Mouse (Mus musculus) kidney, postnatal 0 days (tissue): ENCODE measurements around the gene Fancc. TPM values are rescaled to one million over a fixed set of nuclear protein-coding genes. Genes with fewer than 3 reads are reported as not detected.

Experiments used
- ATAC-seq: fragments of 200-750 bp; cut with Nextera tagmentation; replicated peaks from 2 replicates; pipeline ENCODE4 v1.8.0; 2017; ENCODE audit warnings: low read depth, moderate number of reproducible peaks, moderate TSS enrichment, moderate library complexity; ENCODE audit not compliant: low FRiP score
- DNase-seq: peaks from one replicate; pipeline ENCODE4 v3.0.0-alpha.2; 2016; ENCODE audit warnings: low spot score
- H3K27ac ChIP-seq: fragments of 300-500 bp; sonication (generic); 2 replicates; pipeline ENCODE4 v1.5.1; 2014; ENCODE audit warnings: mild to moderate bottlenecking
- H3K27me3 ChIP-seq: fragments of 300-500 bp; sonication (generic); 2 replicates; pipeline ENCODE4 v1.6.1; 2014; ENCODE audit warnings: low read length, mixed read lengths; ENCODE audit not compliant: insufficient read depth
- H3K36me3 ChIP-seq: fragments of 300-500 bp; sonication (generic); 2 replicates; pipeline ENCODE4 v1.6.1; 2014; ENCODE audit warnings: low read length, mixed read lengths; ENCODE audit not compliant: insufficient read depth
- H3K4me1 ChIP-seq: fragments of 300-500 bp; sonication (generic); replicated peaks from 2 replicates; pipeline ENCODE4 v1.6.1; 2014; ENCODE audit warnings: antibody characterized with exemption, low read length, mixed read lengths; ENCODE audit not compliant: insufficient read depth
- H3K4me2 ChIP-seq: fragments of 300-500 bp; sonication (generic); 2 replicates; pipeline ENCODE4 v1.6.1; 2014; ENCODE audit warnings: mild to moderate bottlenecking, low read length, moderate library complexity, mixed read lengths
- H3K4me3 ChIP-seq: fragments of 300-500 bp; sonication (generic); replicated peaks from 2 replicates; pipeline ENCODE4 v1.5.1; 2014; ENCODE audit warnings: low read depth, low read length
- H3K9ac ChIP-seq: fragments of 300-500 bp; sonication (generic); 2 replicates; pipeline ENCODE4 v1.6.1; 2014; ENCODE audit warnings: low read depth, low read length
- H3K9me3 ChIP-seq: fragments of 300-500 bp; sonication (generic); replicated peaks from 2 replicates; pipeline ENCODE4 v1.6.1; 2016; ENCODE audit warnings: low read length, inconsistent platforms, mixed read lengths
- CTCF ChIP-seq: IDR thresholded peaks from 2 replicates; pipeline ENCODE4 v1.5.1; 2016; ENCODE audit warnings: antibody characterized with exemption, low read depth, mild to moderate bottlenecking, moderate library complexity
- WGBS: fragments of 180-500 bp; shearing (Covaris S2); extraction: QIAGEN DNeasy Blood & Tissue Kit; methylation state at CpG from one replicate; pipeline ENCODE4 v1.1.7; 2014; 5-methylcytosine and 5-hydroxymethylcytosine counted together
- polyA plus RNA-seq: library from polyadenylated mRNA; unstranded; fragments of >200 nt; fragmentation: Nextera tagmentation; extraction: Ambion mirVana; gene quantifications from 2 replicates; pipeline ENCODE4 v1.2.1, GENCODE M21; 2015

The Fancc gene
- polyA plus RNA-seq, 1 experiment from 2014 or later = 16.2 TPM

DNA sequence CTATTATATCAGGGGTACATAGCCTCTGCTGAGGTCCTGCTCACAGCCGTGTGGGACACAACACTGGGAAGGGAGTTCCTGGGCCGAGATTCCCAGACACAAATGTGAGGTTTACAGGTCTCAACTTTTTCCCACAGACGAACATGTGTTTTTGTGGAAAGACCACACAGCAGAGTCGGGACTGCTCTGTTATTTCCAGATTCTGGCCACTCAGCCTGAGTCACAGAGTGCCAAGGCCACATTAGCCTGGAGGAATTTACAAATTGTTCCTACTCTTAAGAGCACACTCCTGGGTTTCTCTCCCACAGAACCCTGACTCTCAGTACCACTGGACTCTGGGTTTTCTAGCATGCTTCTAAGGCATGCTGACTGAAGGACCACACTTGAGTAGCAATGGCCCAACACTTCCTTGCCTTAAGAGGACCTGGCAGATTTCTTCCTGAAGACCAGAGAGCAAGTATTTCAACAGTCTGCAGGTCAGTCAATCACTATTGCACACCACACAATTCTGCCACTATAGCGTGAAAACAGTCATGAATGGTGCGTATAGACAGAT, 10.0 kb upstream of the Fancc start:
- Histone ChIP-seq H3K27me3 (no peaks in the 10 kb centered on the region), H3K27ac (no peak overlapping the region), H3K36me3 (peaks cover 40% of the 10 kb centered on the region), H3K9ac (no peak overlapping the region), H3K4me3 (no peak overlapping the region), H3K4me2 (no peak overlapping the region), H3K4me1 (no peaks in the 10 kb centered on the region), H3K9me3 (no peaks in the 10 kb centered on the region)
- no peak for TF ChIP-seq CTCF
- WGBS = 88% methylated on average over 6 of the region's 6 CpGs
- DNase-seq (no peak), ATAC-seq (no peak)

DNA sequence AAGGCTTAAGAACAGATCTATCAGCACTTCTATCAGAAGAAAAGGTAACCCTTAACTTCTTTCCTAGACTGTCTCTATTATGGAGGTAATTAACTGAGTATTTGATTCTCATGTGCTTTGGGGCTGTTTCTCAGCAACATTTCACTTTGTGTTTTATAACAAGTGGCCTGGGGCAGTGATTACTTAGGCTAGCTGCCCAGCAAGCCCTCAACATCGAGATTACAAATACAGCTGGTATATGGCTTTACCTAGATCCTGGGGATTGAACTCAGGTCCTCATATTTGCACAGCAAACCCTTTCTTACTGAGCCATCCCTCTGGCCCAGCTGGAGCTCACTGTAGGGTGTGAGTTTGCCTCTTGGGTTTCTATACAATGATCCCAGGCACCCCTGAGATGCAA, 9.3 kb upstream of the Fancc start:
- no peak for ATAC-seq
- Histone ChIP-seq H3K4me2 (no peak overlapping the region), H3K4me1 (no peaks in the 10 kb centered on the region), H3K4me3 (no peak overlapping the region), H3K36me3 (peaks cover 33% of the 10 kb centered on the region), H3K27me3 (no peaks in the 10 kb centered on the region), H3K9ac (no peak overlapping the region), H3K27ac (no peak overlapping the region), H3K9me3 (no peaks in the 10 kb centered on the region)
- 45% methylated on average over 1 of the region's 1 CpGs for WGBS
- TF ChIP-seq CTCF = no peak
- no peak for DNase-seq

DNA sequence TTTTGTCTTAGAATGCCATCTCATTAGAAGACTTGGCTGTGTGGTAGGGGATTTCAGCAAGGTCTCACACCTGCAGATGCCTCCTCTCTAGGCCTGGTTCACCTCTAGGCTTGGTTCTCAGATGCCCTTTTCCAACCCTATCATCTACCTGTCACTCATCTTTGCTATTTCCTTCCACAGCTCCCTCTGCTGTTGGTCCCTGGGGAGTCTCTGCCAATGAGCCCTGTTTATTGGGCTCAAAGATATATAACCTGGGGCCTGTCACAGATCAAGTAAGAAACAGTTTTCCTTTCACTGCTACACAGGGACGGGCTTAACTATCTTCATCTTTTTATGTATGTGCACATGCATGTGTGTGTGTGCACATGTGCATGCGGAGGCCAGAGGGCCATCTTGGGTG, 5.3 kb upstream of the Fancc start:
- DNase-seq = no peak
- no peak for ATAC-seq
- Histone ChIP-seq H3K27ac (no peak overlapping the region), H3K27me3 (no peaks in the 10 kb centered on the region), H3K9me3 (no peaks in the 10 kb centered on the region), H3K36me3 (0 out of 2 replicates have a peak, but pooled peaks cover under 1% of the 10 kb centered on the region), H3K4me3 (no peak overlapping the region), H3K4me1 (0 out of 2 replicates have a peak, but pooled peaks cover under 1% of the 10 kb centered on the region), H3K9ac (no peak overlapping the region), H3K4me2 (no peak overlapping the region)
- peak; percentile 9; the same call in 1 of the 2 replicates for TF ChIP-seq CTCF
- 89% methylated on average over 2 of the region's 2 CpGs for WGBS

DNA sequence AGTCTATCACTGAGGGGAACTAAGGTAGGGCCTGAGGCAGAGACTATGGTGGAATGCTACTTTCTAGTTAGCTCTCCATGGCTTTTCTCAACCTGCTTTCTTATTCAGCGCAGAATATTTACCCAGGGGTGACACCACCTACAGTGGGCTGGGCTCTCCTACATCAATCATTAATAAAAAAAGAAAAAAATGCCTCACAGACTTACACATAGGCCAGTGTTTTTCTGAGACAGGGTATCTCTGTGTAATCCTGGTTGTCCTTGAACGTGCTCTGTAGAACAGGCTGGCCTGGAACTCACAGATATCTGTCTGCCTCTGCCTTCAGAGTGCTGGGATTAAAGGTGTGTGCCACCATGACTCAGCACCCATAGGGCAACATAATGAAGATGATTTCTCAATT, 2.4 kb upstream of the Fancc start:
- Histone ChIP-seq H3K4me1 (0 out of 2 replicates have a peak, but pooled peaks cover 9% of the 10 kb centered on the region), H3K27me3 (no peaks in the 10 kb centered on the region), H3K4me2 (no peak overlapping the region), H3K27ac (no peak overlapping the region), H3K4me3 (no peak overlapping the region), H3K9ac (no peak overlapping the region), H3K9me3 (no peaks in the 10 kb centered on the region), H3K36me3 (no peaks in the 10 kb centered on the region)
- WGBS = 78% methylated on average over 2 of the region's 2 CpGs
- no peak for TF ChIP-seq CTCF
- ATAC-seq = no peak
- DNase-seq = no peak

DNA sequence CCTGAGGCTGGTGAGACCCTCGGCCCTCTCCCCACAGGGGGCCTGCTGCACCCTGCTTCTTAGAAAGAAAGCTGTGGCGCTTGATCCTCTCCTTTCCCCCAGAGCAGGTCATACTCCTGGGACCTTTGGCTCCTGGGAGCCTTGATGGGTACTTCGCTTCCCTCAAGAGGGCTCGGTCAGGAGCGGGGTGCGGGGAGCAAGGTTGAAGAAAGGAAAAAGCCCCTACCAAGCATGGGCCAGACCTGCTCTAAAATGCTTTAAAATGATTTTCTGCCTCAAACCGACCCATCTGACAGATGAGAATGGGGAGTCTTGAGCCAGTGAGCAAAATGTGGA, 9.4 kb downstream of the Fancc start:
- no peak overlapping the region for H3K4me2 ChIP-seq
- H3K9me3 ChIP-seq = no peaks in the 10 kb centered on the region
- H3K27me3 ChIP-seq = no peaks in the 10 kb centered on the region
- WGBS = 68% methylated on average over 7 of the region's 7 CpGs
- no peak for TF ChIP-seq CTCF
- ATAC-seq = no peak
- no peak overlapping the region for H3K9ac ChIP-seq
- no peak overlapping the region for H3K4me3 ChIP-seq
- H3K27ac ChIP-seq = no peak overlapping the region
- no peaks in the 10 kb centered on the region for H3K4me1 ChIP-seq
- DNase-seq = no peak
- no peaks in the 10 kb centered on the region for H3K36me3 ChIP-seq

DNA sequence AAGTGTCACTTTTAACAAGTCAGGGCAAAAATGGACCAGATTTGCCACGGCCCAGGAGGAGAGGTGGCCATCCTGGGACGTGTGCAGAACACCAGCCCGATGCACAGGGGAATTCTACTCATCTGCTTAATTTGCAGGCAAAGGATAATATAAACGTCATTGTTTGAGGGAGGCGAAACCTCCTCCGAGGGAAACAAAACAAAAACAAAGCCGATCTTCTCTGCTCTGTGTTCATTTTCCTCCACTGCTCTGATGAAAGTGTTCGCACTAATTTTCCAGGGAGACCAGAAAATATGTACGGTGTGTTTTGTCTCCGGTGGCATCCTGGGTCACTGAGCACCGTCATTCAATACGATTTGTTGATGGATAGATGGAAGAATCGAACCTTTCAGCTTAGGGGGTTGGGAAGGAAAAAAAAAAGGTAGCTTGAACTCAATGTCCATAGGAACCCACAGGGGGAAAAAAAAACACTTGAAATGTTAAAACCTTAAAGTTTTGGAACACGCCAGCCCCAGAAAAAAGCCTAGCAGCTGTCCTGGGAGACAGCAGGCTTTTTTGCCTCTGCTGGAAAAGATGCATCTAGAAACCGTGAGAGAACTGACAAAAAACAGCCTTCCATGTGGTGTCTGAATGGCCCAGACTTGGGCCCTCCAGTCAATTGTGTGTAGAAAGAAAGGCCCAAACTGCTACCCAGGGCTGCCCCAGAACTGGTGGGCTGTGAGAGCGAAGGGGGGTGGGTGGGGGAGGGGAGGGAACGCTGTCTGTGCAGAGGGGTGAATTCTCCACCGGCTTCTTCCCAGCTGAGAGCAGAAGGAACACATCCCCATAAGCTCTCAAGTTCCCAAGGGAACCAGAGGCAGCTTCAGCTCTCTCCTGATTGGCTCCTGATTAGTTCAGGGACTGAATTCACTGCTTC, 10.0 kb downstream of the Fancc start:
- Histone ChIP-seq H3K4me3 (0 out of 2 replicates have a peak overlapping the region, but pooled peaks have one; percentile 1), H3K27ac (no peak overlapping the region), H3K9ac (0 out of 2 replicates have a peak overlapping the region, but pooled peaks have one; percentile 4), H3K9me3 (no peaks in the 10 kb centered on the region), H3K36me3 (no peaks in the 10 kb centered on the region), H3K27me3 (no peaks in the 10 kb centered on the region), H3K4me1 (no peaks in the 10 kb centered on the region), H3K4me2 (peak overlapping the region; percentile 41)
- no peak for TF ChIP-seq CTCF
- 17% methylated on average over 18 of the region's 18 CpGs for WGBS
- DNase-seq (peak; percentile 42), ATAC-seq (peak; percentile 36; the same call in 1 of the 2 replicates)
